Mouse (Mus musculus) neural tube, postnatal 0 days (tissue): ENCODE data around the gene Pheta2. TPM values are rescaled to one million over a fixed set of nuclear protein-coding genes. Genes with fewer than 3 reads are reported as not detected.

Experiments
- microRNA-seq: library from miRNA; unstranded; fragments of <30 nt; microRNA quantifications from one replicate; pipeline ENCODE4, GENCODE M21; 2016
- polyA plus RNA-seq: library from polyadenylated mRNA; unstranded; fragments of >200 nt; fragmentation: Nextera tagmentation; extraction: Ambion mirVana; gene quantifications from 2 replicates; pipeline ENCODE4 v1.2.1, GENCODE M21; 2015

Gene Pheta2
- polyA plus RNA-seq = 1.4 and 1.5 TPM in 2 replicates

GRCm38 (mm10) chr15:82338593-82339112 lies at the start of gene Pheta2, which contains the start of the genes Naga and Smdt1:
Pheta2 (plus strand) TSS chr15:82338942.
Naga (minus strand) TSS chr15:82338925.
Smdt1 (plus strand) TSS chr15:82338959.

GRCm38 (mm10) chr15:82298764-82299561 lies 39.8 kb upstream of the Pheta2 start, which contains the start of gene Wbp2nl:
Wbp2nl (plus strand) TSS chr15:82298954.

GRCm38 (mm10) chr15:82354126-82354945 lies 15.6 kb downstream of the Pheta2 start, which contains the start of gene Ndufa6:
Ndufa6 (minus strand) TSS chr15:82354322.

GRCm38 (mm10) chr15:82379871-82380713 lies 41.4 kb downstream of the Pheta2 start, which contains the start of gene Cyp2d22:
Cyp2d22 (minus strand) TSS chr15:82380260.

GRCm38 (mm10) chr15:82393922-82394321 lies 55.2 kb downstream of the Pheta2 start, which contains the start of gene Cyp2d11:
Cyp2d11 (minus strand) TSS chr15:82394022.

Small RNAs within 50 kb of the gene (microRNA-seq; reads per million reads assigned to microRNA genes)
- not detected for gene Mir7684

Other genes with a start within 250 kb of the Pheta2 start
- gene Ccdc134, start 211.0 kb upstream of the Pheta2 start, polyA plus RNA-seq = 9.0 and 11.0 TPM in 2 replicates
- 151 and 162 TPM in 2 replicates for gene Srebf2, start 191.8 kb upstream of the Pheta2 start, polyA plus RNA-seq
- gene Shisa8, start 126.1 kb upstream of the Pheta2 start, polyA plus RNA-seq = 18.3 and 22.7 TPM in 2 replicates
- gene Tnfrsf13c, start 114.6 kb upstream of the Pheta2 start, polyA plus RNA-seq = 0.97 and 1.0 TPM in 2 replicates
- 18.2 and 19.0 TPM in 2 replicates for gene Cenpm, start 94.2 kb upstream of the Pheta2 start, polyA plus RNA-seq
- 13.7 and 17.9 TPM in 2 replicates for gene 1500009C09Rik, start 86.5 kb upstream of the Pheta2 start, polyA plus RNA-seq
- gene Sept3, start 64.0 kb upstream of the Pheta2 start, polyA plus RNA-seq = 311 and 334 TPM in 2 replicates
- gene Wbp2nl, start 40.0 kb upstream of the Pheta2 start, polyA plus RNA-seq = 0.32 and 0.43 TPM in 2 replicates
- 36.0 and 38.9 TPM in 2 replicates for gene Naga, start within 50 bp of the Pheta2 start, polyA plus RNA-seq
- gene Smdt1, start within 50 bp of the Pheta2 start, polyA plus RNA-seq = 467 TPM in 2 replicates
- gene Ndufa6, start 15.4 kb downstream of the Pheta2 start, polyA plus RNA-seq = 557 and 602 TPM in 2 replicates
- gene Cyp2d22, start 41.3 kb downstream of the Pheta2 start, polyA plus RNA-seq = 5.4 and 6.0 TPM in 2 replicates
- gene Cyp2d11, start 55.1 kb downstream of the Pheta2 start, polyA plus RNA-seq = not detected in 2 replicates
- gene Cyp2d10, start 68.3 kb downstream of the Pheta2 start, polyA plus RNA-seq = not detected in 2 replicates
- gene Cyp2d9, start 94.5 kb downstream of the Pheta2 start, polyA plus RNA-seq = not detected in 2 replicates
- gene Cyp2d12, start 216.1 kb downstream of the Pheta2 start, polyA plus RNA-seq = not detected in 2 replicates